Comparison of ENCODE assay signal across 7 mouse cellular contexts in genomic region chr19:5913007-5913719, GRCm38 (mm10). TPM values are rescaled to one million over a fixed set of nuclear protein-coding genes. Genes with fewer than 3 reads are reported as not detected.
DNase-seq lines count a peak whose midpoint lies in the region; ATAC-seq lines count a peak whose summit lies in the region.

TSS of gene Dpf2 (minus strand) at chr19:5913010.

- ATAC-seq in heart, embryonic 12.5 days (ENCODE audit: insufficient number of reproducible peaks, low FRiP score) = peak; percentile 43
- peak; percentile 8; the same call in 1 of the 2 replicates for ATAC-seq in midbrain, embryonic 16.5 days

- H3K27ac ChIP-seq in embryonic facial prominence, embryonic 10.5 days (replicated peaks) = peak within 1 kb of the TSS; percentile 96
- H3K27ac ChIP-seq in heart, embryonic 12.5 days (ENCODE audit: poor library complexity, severe bottlenecking) = peak within 1 kb of the TSS; percentile 86
- H3K27ac ChIP-seq in midbrain, embryonic 16.5 days (ENCODE audit: low read length) = peak within 1 kb of the TSS; percentile 80

- H3K4me3 ChIP-seq in embryonic facial prominence, embryonic 10.5 days = peak within 1 kb of the TSS; percentile 98
- peak within 1 kb of the TSS; percentile 94 for H3K4me3 ChIP-seq in heart, embryonic 12.5 days
- H3K4me3 ChIP-seq in midbrain, embryonic 16.5 days (ENCODE audit: low read depth, low read length) = peak within 1 kb of the TSS; percentile 94

- intact Hi-C loops in left cerebral cortex, postnatal 10 days (cut with DNase I) = no loop called here

- no peak for DNase-seq in urinary bladder, adult 2 months (ENCODE audit: low spot score)
- DNase-seq in urinary bladder, adult 18-20 months (ENCODE audit: low spot score in 2 of 2) = no peak
- DNase-seq in embryonic facial prominence, embryonic 10.5 days (ENCODE audit: low spot score) = no peak
- DNase-seq in left cerebral cortex, postnatal 10 days (ENCODE audit: extremely low spot score in 1 of 2, low spot score in 2 of 2) = no peak
- no peak for DNase-seq in frontal cortex, postnatal 36 days (ENCODE audit: low spot score in 2 of 2)

- H3K36me3 ChIP-seq in embryonic facial prominence, embryonic 10.5 days (replicated peaks) = peaks cover 38% of the 10 kb centered on the region
- peaks cover 33% of the 10 kb centered on the region for H3K36me3 ChIP-seq in heart, embryonic 12.5 days
- peaks cover 13% of the 10 kb centered on the region for H3K36me3 ChIP-seq in midbrain, embryonic 16.5 days (ENCODE audit: control insufficient read depth, insufficient read depth, low read length)

- H3K9ac ChIP-seq in heart, embryonic 12.5 days = peak within 1 kb of the TSS; percentile 99
- peak within 1 kb of the TSS; percentile 89 for H3K9ac ChIP-seq in midbrain, embryonic 16.5 days (ENCODE audit: low read depth, low read length)

- H3K4me2 ChIP-seq in heart, embryonic 12.5 days = peak within 1 kb of the TSS; percentile 90
- H3K4me2 ChIP-seq in midbrain, embryonic 16.5 days (ENCODE audit: low read length) = peak within 1 kb of the TSS; percentile 93

- no peaks in the 10 kb centered on the region for H3K9me3 ChIP-seq in embryonic facial prominence, embryonic 10.5 days
- H3K9me3 ChIP-seq in heart, embryonic 12.5 days (replicated peaks) = no peaks in the 10 kb centered on the region
- no peaks in the 10 kb centered on the region for H3K9me3 ChIP-seq in midbrain, embryonic 16.5 days (replicated peaks; ENCODE audit: control insufficient read depth, low read length, poor library complexity, severe bottlenecking)

- 22% methylated on average over 13 of the region's 13 CpGs for WGBS in embryonic facial prominence, embryonic 10.5 days
- 14% methylated on average over 13 of the region's 13 CpGs for WGBS in heart, embryonic 12.5 days
- 24% methylated on average over 13 of the region's 13 CpGs for WGBS in midbrain, embryonic 16.5 days

- no peaks in the 10 kb centered on the region for H3K27me3 ChIP-seq in embryonic facial prominence, embryonic 10.5 days (replicated peaks; ENCODE audit: low read depth, poor library complexity, severe bottlenecking)
- H3K27me3 ChIP-seq in heart, embryonic 12.5 days (replicated peaks) = no peaks in the 10 kb centered on the region
- H3K27me3 ChIP-seq in midbrain, embryonic 16.5 days (ENCODE audit: control insufficient read depth, insufficient read depth, low read depth, low read length) = no peaks in the 10 kb centered on the region

- peaks cover 30% of the 10 kb centered on the region for H3K4me1 ChIP-seq in embryonic facial prominence, embryonic 10.5 days
- peaks cover 25% of the 10 kb centered on the region for H3K4me1 ChIP-seq in heart, embryonic 12.5 days (replicated peaks)
- H3K4me1 ChIP-seq in midbrain, embryonic 16.5 days (ENCODE audit: control insufficient read depth, insufficient read depth, low read length) = peaks cover 28% of the 10 kb centered on the region

RNA-seq across cellular contexts. Expression of gene Dpf2, which starts in this region (rescaled TPM):
- 87.5 and 102 TPM in 2 replicates for polyA plus RNA-seq in urinary bladder, adult 2 months (2012; rRNA removed)
- 231 and 251 TPM in 2 replicates for polyA plus RNA-seq in embryonic facial prominence, embryonic 10.5 days (2016; fragmentation: Nextera tagmentation; extraction: Ambion mirVana)
- 111 and 118 TPM in 2 replicates for polyA plus RNA-seq in heart, embryonic 12.5 days (2016; fragmentation: Nextera tagmentation; extraction: Ambion mirVana)
- 10 to 100 TPM; 76.8 to 80.7 TPM for total RNA-seq in left cerebral cortex, postnatal 10 days (2021)
- polyA plus RNA-seq in midbrain, embryonic 16.5 days (2015; fragmentation: Nextera tagmentation; extraction: Ambion mirVana) = 105 and 121 TPM in 2 replicates
